Mouse (Mus musculus) testis, adult 2 months (tissue): Measurements from ENCODE around the gene Dis3.

Experiments
- CTCF ChIP-seq: fragments of 200-500 bp; IDR thresholded peaks from 2 replicates; pipeline ENCODE4 v1.5.1; 2012; ENCODE audit warnings: low read depth, mild to moderate bottlenecking, inconsistent platforms, low read length, moderate library complexity; ENCODE audit not compliant: control insufficient read depth, insufficient read depth, insufficient replicate concordance
- POLR2A ChIP-seq: fragments of 200-500 bp; IDR thresholded peaks from 2 replicates; pipeline ENCODE4 v1.6.1; 2012; ENCODE audit warnings: low read depth, mild to moderate bottlenecking, inconsistent platforms, low read length, moderate library complexity; ENCODE audit not compliant: control insufficient read depth

DNA sequence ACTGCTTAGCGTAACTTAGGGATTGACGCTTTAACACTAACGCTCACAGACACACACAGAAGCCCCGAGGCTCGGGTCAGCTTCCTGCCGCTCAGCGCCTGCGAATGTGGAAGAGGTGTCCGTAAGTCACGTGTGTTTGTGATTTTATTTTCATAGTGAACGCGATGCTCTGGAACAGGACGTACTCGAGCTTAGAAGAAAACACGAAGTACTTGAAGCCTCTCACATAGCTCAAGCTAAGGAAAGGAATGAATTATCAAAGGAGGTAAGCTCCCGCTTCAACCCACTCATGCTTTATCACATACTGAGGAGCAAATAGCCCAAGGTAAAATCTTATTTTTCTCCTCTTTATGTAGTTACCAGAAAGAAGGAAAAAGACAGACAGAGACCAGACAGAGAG, 36.7 kb upstream of the Dis3 start:
- TF ChIP-seq CTCF (no peak), POLR2A (no peak)
